Mouse (Mus musculus) liver, adult 2 months (tissue): ENCODE data around the gene Pgpep1l.

ENCODE experiments used
- CTCF ChIP-seq: fragments of 200-500 bp; IDR thresholded peaks from 2 replicates; pipeline ENCODE4 v1.5.1; 2011; ENCODE audit warnings: low read depth, low read length, control low read depth
- POLR2A ChIP-seq: fragments of 200-500 bp; IDR thresholded peaks from 2 replicates; pipeline ENCODE4 v1.6.1; 2011; ENCODE audit warnings: low read length, control low read depth; ENCODE audit not compliant: insufficient read depth; ENCODE audit errors: extremely low read depth

- TF ChIP-seq POLR2A = no peak
- no peak for TF ChIP-seq CTCF
These were observed 37.1 kb upstream of the Pgpep1l start for GRCm38 (mm10) chr7:68301160-68301559.
